Mouse (Mus musculus) E14TG2a.4 (cell line): Measurements from ENCODE around the gene Barhl2.

Experiments used
- CTCF ChIP-seq: conservative IDR thresholded peaks from 2 replicates; pipeline ENCODE4 v1.5.1; 2014; ENCODE audit warnings: low read length
- POU5F1 ChIP-seq: IDR thresholded peaks from 2 replicates; pipeline ENCODE4 v1.6.1; 2014; ENCODE audit warnings: low read length, borderline replicate concordance

DNA sequence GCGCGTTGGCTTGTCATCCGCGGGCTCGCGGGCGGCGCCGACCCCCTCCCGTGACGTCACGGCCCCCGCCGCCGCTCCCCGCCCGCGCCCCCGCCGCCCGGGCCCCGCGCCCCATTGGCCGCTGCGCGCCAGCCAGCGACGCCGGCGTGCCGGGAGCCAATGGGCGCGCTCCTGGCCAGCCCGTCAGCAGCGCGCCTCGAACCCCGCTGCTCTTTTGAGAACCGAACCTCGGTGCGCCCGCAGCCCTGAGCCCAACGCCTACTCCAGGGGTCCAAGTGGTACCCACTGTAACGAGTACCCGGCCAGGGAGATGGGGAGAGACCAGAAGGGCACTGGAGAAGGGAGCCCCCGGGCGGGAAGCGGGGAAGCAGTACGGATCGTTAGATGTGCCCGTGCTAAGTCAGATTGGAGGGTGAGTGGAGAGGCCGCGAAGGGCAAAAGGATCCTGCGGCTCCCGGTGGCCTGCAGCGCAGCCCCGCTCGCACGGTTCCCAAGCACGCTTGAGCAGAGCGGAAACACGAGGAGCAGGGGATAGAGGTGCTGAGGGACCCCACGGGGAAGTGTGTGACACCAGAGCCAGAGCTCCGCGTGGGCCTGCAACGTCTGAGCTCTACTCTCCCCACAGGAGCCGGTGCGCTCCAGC lies 632 bp upstream of the Barhl2 start:
- TF ChIP-seq CTCF = no peak
- no peak for TF ChIP-seq POU5F1
